Mouse (Mus musculus): ENCODE data around the gene Frmd4a.
"Not testable (repeated sequence)": the region's sequence is repeated elsewhere in the genome, so short reads cannot be mapped to it uniquely, and the experiment has no call there.

Gene Frmd4a

GRCm38 (mm10) chr2:4291671-4292070, 274.2 kb downstream of the Frmd4a start:
- no peak for DNase-seq

GRCm38 (mm10) chr2:4293726-4294125, 276.2 kb downstream of the Frmd4a start:
- DNase-seq: no peak

- DNase-seq: no peak
Observed at GRCm38 (mm10) chr2:4295641-4296040, 278.1 kb downstream of the Frmd4a start.

GRCm38 (mm10) chr2:4296881-4297280, 279.4 kb downstream of the Frmd4a start:
- DNase-seq: no peak

- no peak for DNase-seq
Observed at GRCm38 (mm10) chr2:4298325-4299215, 281.1 kb downstream of the Frmd4a start.

- DNase-seq: no peak
Observed at GRCm38 (mm10) chr2:4299593-4299992, 282.1 kb downstream of the Frmd4a start.

- peak in 1 of 2 experiments; percentile 20 for DNase-seq
Observed at GRCm38 (mm10) chr2:4300383-4300811, 282.9 kb downstream of the Frmd4a start.

- no peak for DNase-seq
Observed at GRCm38 (mm10) chr2:4300816-4301215, 283.3 kb downstream of the Frmd4a start.

GRCm38 (mm10) chr2:4301256-4301655, 283.7 kb downstream of the Frmd4a start:
- DNase-seq: no peak

- no peak for DNase-seq
Observed at GRCm38 (mm10) chr2:4301692-4302091, 284.2 kb downstream of the Frmd4a start.

GRCm38 (mm10) chr2:4302119-4302518, 284.6 kb downstream of the Frmd4a start:
- DNase-seq: no peak

- DNase-seq: no peak
Observed at GRCm38 (mm10) chr2:4307076-4307475, 289.6 kb downstream of the Frmd4a start.

GRCm38 (mm10) chr2:4314545-4314944, 297.0 kb downstream of the Frmd4a start:
- no peak for DNase-seq

- DNase-seq: peak; percentile 61 to 74
Observed at GRCm38 (mm10) chr2:4316589-4316988, 299.1 kb downstream of the Frmd4a start.

- DNase-seq: no peak
Observed at GRCm38 (mm10) chr2:4318134-4318533, 300.6 kb downstream of the Frmd4a start.

GRCm38 (mm10) chr2:4326241-4327010, 308.9 kb downstream of the Frmd4a start:
- DNase-seq: no peak

- no peak for DNase-seq
Observed at GRCm38 (mm10) chr2:4327011-4327340, 309.5 kb downstream of the Frmd4a start.

GRCm38 (mm10) chr2:4332441-4332840, 314.9 kb downstream of the Frmd4a start:
- DNase-seq: no peak

GRCm38 (mm10) chr2:4334201-4334600, 316.7 kb downstream of the Frmd4a start:
- peak; percentile 72 to 73 for DNase-seq

GRCm38 (mm10) chr2:4334936-4335335, 317.4 kb downstream of the Frmd4a start:
- DNase-seq: no peak

GRCm38 (mm10) chr2:4335881-4336280, 318.4 kb downstream of the Frmd4a start:
- peak; percentile 40 to 59 for DNase-seq

- not testable (repeated sequence) for DNase-seq
Observed at GRCm38 (mm10) chr2:4338290-4338689, 320.8 kb downstream of the Frmd4a start.

GRCm38 (mm10) chr2:4339128-4339527, 321.6 kb downstream of the Frmd4a start:
- peak in 1 of 2 experiments; percentile 33 for DNase-seq
